Mouse (Mus musculus) cerebellum, postnatal 4 days (tissue): Measurements from ENCODE around the gene Tmem33.

Experiments used
- DNase-seq, 2 experiments: peaks; one replicate each; pipeline ENCODE4 v3.0.0; 2022; ENCODE audit warnings: low spot score in 2 of 2, mixed read lengths in 1 of 2

Tmem33 gene

DNA sequence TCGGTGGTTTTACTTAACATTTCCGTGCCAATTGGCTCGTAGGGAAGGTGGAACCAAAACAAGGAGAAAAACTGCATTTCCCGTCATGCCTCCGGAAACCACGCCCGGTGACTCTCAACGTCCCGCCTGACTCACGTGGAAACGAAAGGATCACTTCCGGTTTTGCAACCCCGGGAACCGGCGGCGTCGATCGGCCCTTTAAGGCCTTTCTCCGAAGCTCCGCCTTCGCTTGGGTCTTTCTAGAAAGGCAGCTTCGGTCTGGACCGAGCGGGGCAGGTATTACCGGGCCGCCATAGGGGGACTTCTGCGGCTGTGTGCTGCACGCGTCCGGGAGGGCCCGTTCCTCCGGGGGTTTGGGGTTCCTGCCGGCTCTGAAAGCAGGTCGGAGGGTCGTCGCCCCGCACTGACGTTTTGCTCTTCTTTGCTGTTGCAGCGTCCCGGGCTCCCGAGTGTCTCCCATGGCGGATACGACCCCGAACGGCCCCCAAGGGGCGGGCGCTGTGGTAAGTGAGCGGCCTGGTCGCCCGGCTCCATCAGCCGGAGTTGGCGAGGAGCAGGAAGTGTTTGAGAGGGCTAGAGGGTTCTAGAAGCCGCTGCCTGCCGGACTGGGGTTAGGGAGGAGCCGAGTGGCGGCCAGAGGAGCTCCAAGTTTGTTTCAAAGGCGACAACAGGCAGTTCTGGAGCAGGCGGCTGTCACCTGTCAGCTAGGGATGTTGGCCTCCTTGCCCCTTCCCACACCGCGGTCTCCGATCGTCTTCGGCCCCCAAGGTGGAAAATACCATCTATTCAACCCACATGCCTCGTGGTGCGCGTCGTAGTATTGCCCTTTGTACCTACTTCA is at the start of gene Tmem33:
Gene Tmem33, plus strand, starts transcription at position 35 of the 841 bp plus-strand sequence.
- DNase-seq: peak; percentile 66 to 85

DNA sequence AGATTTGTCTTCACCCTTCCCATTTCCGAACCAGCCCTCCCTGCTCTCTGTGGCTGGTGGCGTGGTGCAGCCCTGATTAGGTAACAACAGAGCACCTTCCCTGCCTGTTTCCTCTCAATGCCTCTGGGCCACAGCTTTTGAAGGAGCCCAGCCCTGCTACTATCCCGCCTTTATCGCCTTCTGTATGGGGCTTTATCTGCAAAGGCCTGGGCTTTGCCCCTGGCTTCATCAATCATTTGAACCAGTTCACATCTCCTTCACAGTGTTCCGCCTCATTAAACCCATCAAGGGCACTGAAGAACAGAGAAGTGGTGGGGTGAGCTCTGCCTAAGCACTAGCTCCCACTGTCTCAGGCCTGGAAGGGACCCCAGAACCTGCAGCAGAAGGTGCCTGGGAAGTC is 47.2 kb upstream of the Tmem33 start:
- DNase-seq: no peak

DNA sequence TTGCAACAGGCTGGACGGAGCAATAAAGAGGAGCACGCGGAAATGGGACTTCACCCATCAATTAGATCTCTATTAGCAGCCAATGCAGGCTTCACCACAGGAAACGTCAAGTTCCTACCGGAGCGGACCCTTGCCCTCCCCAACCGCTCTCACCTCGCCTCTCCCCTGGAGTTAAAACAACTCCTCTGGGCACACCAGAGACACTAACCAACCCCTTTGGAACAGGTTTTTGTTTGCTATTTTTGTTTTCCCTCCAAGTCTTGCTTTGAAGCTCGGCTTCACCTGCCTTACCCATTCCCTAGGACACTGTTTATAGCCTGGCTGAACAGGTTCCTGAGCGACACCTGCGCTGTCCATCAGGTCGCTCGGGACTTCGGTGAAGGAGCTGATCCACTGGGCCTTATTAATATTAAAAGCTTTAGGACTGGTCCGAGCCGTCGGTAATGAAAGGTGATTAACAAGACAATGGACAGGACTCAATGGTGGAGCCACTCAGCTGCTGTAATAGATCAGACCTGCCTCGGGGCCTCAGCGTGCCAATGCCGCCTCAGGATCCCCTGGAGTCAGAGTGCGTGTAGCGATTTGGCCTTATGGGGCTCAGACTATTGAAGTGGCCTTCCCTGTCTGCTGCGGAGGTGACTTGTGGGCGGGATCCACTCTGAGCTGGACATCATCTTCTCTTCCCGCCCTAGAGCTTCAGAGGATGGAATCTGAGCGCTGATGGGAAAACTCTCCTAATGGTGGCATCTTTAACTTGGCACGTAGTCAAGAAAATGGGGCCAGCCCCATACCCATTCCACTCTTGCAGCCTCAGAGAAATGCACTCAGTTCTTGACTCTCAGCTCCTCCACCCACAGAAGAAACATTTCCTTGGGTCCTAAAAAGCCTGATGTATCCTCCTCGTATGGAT is 45.0 kb upstream of the Tmem33 start:
- DNase-seq: no peak

DNA sequence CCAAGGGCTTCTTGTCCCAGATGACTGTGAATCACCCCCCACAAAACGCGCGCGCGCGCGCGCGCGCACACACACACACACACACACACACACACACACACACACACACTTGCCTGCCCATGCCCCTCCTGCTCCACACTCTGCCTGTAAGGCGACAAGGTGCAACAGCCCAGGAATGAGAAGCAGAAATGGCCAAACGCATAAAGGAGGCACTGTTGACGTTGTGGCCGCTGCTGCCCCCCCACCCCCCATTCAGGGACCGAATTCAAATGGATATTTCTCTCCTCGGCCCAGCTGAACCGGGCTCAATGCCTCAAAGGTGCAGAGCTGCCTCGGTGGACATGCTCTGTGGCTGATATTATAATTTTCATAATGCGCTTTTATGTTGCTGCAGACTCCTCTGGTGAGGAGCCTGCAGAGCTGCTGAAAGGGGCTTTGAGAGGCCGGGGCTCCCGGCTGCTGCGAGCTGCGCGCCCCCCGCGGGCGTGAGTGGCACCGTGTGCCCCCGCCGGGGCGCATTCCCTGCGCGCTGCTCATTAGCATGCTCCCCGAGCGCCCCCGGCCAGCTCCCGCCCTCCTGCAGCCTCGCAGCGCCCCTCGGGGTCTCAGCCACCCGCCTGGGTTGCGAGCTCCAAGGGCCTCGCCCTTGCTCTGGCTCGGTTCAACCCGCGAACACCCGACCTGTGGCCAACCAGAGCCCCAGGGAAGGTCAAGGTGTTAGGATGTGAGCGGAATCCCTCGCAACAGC is 44.2 kb upstream of the Tmem33 start:
- DNase-seq: no peak

DNA sequence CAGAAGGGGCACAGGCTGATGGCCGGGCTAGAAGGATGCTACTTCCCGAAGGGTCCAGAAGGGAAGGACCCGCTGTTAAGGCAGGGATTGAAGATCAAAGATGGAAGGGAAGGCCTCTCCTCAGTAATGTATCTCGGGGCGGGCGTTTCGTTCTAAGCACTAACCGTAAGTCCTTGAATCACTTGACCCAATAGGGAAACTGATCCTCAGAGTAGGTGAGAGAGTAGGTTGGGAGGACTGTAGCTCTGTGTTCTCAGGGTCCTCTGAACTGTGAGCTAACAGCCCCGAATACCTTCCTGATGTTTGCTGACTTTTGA is 43.6 kb upstream of the Tmem33 start:
- no peak for DNase-seq

DNA sequence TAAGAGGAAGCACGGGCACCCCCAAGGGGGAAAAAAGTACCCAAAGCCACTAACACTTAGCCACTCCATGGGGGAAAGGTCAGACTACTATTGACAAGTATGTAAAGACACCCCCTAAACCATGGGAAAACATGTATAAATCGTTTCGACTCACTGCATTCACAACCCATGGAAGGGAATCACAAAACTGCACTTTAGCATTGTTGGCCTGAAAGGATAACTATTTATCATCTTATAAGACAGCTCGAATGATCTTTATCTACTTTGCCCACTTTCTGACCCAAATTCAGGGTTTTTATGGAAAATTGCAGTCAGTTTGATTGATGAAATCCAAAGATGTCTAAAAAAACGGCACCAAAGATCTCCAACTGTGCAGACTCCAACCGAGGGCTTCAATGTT is 38.5 kb upstream of the Tmem33 start:
- DNase-seq: no peak

DNA sequence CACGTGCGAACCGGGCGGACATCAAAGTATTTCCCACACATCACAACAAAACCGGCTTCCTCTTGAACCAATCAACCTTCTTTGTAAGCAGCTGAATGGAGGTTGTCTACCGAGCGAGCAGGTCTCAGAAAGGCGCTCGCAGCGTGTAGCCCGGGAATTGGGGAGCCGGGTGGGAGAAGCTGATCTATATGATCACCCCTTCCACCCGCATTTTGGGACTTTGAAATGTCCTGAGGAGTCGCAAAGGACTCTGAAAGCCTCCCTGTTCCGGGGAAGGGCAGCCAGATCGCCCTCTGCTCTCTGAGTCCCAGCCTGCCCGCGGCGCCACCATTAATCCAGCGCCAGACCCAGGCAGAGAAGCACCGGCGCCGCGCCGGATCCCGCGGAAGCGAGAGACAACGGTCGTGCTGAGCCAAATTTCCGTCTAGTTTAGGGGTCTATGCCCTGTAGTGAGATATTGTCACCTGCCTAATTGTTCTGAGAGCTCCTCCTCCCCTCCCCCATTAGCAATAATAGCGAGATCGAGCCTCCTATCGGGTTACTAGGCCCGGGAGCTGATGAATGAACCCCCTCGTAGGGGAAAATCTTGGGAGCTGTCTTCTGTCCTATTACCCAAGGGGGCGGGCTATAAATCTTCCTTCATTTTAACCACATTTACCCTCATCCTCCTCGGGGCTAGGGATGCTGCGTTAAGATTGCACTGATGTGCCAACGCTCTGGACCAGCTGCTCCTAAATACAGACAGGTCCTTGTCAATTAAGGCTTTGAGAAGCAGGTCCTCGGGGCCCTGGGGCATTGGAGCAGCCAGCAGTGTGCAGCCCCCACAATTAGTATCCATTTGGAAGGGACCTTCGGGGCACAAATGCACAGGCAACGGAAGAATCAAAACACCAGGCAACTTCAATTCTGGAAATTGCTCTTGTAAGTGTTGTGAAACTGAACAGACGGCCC is 37.6 kb upstream of the Tmem33 start:
- peak in 1 of 2 experiments; percentile 16 for DNase-seq

DNA sequence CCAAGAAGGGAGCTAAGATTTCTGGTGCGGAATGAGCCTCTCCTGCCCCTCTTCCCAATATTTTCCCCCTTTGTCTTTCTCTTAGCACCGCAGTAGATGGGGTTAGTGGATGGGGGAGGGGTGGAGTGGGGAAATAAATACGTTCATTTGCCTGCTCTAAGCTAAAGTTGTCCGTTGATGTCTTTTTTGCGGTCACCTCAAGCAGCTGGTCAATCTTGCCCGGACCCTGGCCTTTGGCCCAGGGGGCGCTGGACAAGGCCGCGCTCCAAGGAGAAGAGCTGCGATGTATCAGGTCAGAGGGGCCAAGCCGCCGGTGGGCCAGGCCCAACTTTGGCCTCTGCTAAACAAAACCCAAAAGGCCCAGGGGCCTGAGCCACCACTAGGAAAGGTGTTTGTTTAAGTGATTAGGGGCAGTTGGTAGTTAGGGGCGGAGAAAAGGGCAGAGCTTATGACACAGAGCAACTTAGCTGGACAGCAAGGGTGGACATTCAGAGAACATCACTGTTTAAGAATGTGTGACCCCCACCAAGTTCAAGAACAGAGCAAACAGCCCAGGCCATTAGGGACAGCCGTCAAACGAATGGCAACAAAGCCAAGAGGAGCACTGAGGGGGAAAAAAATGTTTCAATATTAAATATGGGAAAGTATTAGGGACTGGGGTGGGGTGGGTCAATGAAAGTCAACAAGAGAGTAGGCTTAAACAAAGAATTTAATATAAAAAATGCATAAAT is 36.8 kb upstream of the Tmem33 start:
- no peak for DNase-seq

DNA sequence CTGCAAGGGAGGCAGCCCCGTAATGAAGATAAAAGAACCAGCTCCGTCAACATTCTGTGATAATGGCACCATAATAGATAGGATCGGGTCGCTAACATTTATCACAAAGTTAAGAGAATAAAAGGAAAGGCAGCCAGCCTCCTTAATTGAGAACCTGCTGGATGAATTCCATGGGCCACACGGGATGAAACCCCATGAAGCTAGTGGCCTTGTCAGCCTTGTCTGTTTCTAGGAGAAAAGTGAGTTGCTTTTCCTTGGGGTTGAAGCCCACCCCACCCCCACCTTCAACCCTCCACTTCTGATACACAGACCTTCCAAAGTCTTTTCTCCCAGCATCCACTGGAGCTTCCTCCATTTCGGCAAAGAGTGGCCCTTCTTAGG is 36.3 kb upstream of the Tmem33 start:
- no peak for DNase-seq

DNA sequence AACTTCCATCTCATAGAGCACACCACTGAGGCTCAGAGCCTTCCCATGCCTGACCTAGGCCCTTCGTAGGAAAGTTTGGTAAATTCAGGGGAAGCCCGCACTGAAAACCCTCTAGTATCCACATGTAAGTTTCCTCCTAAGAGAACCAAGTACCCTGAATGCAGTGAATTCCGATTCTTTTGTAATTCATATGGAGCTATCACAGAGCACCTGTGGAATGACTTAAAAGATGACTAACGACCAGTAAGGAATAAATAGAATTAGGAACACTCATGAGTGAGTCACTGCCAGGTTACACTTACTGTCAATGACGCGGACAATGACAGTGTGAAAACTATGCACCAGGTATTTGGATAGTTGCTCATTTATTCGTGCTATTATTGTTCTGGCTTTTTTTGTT is 34.6 kb upstream of the Tmem33 start:
- no peak for DNase-seq

DNA sequence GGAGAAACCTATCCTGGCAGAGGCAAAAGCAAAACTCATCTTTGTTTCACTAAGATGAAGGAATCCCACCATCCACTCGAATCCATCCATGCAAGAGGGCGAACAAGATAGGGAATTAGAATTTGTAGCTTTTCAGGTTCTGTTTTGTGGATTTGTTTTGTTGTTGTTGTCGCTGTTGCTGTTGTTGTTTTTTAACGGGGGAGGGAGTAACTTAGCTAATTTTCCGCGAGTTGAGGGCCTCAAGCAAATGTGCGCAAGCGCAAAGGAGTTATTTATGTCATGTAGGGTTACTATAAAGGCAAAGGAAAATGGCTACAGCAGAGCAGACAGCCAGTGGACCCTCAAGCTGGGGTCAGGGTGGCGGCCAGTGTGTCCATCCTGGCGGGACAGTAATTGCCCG is 33.1 kb upstream of the Tmem33 start:
- DNase-seq: no peak

DNA sequence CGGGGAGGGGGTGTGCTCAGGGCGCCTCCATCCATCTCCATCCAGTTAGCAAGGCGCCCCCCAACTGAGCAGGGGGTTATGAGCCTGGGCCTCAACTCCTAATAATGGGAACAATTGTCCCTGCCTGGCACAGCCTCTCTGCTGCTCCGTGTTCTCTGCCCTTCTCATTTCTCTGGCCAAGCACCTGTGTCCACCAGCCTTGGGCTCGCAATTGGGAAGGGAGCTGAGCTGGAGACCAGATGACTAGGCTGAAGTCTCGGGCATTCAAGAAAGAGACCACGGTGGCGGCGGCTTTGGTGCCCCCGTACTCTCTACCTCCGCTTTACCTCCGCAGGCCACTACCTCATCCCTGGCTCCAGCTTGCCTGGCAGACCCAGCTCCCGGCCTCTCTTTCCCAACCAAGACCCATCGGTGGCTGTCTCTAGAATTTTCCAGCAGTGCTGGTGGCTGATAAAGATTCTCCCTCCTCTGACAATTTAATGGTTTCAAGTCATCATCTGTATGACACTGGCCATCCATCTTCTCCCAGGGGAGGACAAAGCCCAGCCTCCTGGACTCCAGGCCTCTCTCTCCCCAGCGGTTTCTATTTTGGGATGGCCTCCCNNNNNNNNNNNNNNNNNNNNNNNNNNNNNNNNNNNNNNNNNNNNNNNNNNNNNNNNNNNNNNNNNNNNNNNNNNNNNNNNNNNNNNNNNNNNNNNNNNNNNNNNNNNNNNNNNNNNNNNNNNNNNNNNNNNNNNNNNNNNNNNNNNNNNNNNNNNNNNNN is 32.5 kb upstream of the Tmem33 start:
- DNase-seq: no peak

DNA sequence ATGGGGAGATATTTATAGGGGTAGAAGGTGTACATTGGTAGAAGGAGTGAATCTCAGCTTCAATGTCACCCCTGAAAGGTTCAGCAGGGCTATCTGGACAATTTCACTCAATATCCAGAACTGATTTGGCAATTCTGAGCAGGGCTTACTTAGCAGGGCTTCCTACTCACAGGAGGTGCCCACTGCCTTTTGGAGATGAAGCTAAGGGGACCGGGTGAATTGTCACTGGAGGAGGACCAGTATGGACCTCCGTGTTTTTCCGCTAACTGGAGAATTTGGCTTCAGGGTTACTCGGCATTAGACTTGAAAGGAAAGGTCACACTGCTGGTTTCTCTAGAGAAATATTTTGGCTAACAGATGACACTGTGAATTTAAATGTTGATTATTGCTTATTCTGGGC is 25.7 kb upstream of the Tmem33 start:
- no peak for DNase-seq

DNA sequence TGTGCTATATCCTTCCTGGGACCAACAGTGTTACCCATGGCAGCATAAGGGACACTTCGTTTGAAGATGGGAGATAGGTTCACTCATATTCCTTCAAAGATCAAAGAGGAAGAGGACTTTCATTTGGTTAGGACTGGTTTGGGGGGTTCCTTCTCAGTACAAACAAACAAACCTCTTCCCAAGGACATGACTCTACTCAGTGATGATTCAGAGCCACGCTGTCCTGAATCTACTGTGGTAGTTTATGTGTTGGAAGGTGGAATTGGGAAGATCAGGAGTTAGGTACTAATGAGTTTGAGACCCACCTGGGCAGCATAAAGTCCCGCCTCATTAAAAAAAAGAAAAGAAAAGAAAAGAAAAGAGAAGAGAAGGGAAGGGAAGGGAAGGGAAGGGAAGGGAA is 24.9 kb upstream of the Tmem33 start:
- no peak for DNase-seq

DNA sequence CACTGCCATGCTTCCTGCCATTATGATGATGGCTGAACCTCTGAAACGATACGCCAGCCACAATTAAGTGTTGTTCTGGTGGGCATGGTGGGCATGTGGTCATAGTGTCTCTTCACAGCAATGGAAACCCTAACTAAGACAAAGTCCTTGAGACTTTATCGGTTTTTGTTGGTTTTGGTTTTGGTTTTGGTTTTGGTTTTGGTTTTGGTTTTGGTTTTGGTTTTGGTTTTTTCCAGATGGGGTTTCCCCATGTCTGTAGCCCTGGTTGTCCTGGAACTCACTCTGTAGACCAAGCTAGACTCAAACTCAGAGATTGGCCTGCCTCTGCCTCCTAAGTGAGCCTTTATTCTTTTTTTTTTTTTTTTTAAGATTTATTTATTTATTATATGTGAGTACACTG is 23.8 kb upstream of the Tmem33 start:
- DNase-seq: no peak

DNA sequence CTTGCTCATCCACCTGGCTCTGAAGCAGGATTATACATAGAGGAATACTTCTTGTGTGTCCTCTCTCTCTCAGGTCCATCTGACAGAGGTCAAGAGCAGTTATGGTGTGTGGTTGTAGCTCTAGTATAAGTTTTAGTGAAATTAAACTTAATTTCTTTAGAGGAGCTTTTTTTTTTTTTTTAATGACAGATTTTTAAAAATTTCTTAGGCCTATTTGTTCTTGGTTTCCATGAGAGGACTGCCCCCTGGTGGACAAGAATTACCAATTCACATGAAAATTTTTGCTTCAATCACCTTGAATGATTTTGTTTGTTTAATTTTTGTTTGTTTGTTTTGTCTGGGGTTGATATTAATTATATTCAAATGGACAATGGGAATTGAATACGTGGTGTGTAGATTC is 22.1 kb upstream of the Tmem33 start:
- DNase-seq: no peak

DNA sequence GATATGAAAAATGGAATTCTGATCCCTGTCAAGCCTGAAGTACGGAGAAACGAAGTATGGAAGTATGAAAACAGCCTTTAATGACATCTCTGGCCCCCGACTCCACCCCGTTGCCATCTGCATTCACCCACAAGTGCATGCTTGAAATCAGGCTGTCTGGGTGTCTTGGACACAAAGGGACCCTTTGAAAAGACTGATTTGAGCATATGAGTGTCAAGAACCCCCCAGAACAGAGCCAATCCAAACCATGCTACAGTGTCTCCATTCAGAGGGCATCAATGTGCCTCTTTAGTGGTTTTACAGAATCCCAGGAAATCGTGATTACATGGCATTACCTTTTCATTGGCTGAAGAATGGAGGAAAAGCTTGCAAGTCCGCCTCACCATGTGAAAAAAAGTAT is 18.7 kb upstream of the Tmem33 start:
- DNase-seq: no peak

DNA sequence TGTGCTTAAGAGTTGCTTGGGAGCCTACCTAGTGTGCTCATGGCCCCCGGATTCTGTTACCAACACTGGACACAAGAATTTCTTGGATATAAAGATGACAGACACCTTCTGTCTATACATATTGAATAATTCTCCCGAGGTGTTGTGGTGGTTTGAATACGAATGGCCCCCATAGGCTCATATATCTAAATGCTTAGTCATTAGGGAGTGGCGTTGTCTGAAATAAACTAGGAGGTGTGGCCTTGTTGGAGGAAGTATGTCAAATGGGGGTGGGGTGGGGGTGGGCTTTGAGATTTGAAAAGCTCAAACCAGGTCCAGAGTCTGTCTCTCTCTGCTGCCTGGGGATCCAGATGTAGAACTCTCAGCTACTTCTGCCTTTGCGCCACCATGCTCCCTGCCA is 17.1 kb upstream of the Tmem33 start:
- DNase-seq: no peak

DNA sequence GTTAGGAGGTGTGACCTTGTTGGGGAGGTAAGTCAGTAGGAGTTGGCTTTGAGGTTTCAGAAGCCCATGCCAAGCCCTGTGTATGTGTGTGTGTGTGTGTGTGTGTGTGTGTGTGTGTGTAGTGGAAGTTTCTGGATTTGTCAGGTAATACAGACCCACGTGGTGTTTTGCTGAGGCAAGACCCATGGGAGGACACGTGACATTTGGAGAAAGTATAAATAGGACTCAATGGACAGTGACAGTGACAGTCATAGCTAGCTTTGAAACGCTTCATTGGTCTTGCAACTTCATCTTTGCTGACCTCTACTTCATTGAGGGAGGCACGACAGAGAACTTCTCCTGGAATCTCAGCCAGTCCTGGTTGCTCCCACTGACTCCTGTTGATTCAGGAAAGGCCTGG is 8.1 kb upstream of the Tmem33 start:
- no peak for DNase-seq

DNA sequence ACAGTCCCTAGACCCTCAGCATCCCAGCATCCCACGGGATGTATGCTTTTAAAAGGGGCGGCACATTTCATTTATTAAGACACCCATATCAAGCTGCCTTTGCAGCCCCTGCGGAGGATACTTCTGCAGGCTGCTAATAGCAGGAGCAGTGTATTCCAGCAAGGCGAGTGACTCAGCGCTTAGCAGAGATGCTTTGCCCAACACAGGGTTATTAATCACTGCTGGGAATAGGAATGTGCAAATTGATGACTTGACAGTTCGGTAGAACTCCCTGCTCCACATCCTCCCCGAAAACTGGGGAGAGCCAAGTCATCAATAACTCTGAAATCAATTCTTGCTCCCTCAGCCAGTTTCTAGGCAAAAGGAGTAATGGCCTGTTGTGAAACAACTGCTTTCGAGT is 4.7 kb upstream of the Tmem33 start:
- DNase-seq: no peak
